Mouse (Mus musculus): ENCODE data around the gene Ankrd31.
A peak's percentile ranks its signal among the peaks of the same experiment; 100 is the strongest.
"Not testable (repeated sequence)": the region's sequence is repeated elsewhere in the genome, so short reads cannot be mapped to it uniquely, and the experiment has no call there.

Gene Ankrd31

DNA sequence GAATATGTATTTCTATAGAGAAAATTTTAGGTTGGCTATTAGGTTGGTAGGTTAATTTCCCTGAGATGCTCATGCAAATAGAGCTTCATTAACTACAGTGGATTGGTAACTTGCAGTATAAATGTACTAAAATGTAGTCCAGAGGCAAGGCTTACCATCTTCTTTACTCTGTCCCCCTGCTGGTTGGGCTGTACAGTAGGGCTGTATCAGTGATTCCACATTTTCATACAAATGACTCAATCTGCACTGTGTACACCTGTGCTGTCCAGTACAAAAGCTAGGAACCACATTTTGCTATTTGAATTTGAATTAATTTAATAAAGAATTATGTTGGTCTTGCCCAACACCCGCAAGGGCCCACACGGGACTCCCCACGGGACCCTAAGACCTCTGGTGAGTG, 111.1 kb downstream of the Ankrd31 start:
- DNase-seq = no peak

DNA sequence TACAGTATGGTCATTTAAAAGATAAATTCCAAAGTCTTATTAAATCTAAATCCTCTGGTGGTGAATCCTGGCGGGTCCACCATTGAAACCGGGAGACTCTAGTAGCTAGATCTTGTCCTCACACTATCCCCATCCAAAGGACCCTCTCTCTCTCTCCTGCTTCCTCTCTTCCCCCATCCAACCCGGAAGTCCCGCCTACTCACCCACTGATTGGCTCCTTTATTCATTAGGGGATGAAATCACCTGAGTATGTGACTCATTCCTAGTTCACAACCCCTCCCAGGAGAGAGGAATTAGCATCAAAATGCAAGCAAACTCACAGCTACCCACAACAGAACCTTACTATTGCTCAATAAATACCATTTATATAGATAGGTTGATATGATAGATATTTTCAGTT, 122.7 kb downstream of the Ankrd31 start:
- no peak for DNase-seq

DNA sequence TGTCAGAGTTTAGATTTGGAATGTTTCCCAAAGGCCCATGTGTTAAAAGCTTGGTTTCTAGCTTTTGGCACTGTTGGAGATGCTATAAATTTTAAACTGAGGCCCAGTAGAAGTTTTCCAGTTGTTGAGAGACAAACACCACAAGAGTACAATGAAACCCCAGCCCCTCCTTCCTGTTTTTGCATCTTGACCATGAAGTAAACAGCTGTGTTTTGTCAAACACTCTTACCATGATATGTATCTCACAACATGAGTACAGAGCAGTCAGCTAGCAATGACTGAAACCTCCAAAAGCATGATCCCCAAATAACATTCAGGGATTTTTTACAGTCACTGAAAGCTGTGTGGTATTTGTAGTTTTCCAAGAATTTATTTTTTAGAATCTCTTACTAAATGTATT, 126.0 kb downstream of the Ankrd31 start:
- DNase-seq = no peak

DNA sequence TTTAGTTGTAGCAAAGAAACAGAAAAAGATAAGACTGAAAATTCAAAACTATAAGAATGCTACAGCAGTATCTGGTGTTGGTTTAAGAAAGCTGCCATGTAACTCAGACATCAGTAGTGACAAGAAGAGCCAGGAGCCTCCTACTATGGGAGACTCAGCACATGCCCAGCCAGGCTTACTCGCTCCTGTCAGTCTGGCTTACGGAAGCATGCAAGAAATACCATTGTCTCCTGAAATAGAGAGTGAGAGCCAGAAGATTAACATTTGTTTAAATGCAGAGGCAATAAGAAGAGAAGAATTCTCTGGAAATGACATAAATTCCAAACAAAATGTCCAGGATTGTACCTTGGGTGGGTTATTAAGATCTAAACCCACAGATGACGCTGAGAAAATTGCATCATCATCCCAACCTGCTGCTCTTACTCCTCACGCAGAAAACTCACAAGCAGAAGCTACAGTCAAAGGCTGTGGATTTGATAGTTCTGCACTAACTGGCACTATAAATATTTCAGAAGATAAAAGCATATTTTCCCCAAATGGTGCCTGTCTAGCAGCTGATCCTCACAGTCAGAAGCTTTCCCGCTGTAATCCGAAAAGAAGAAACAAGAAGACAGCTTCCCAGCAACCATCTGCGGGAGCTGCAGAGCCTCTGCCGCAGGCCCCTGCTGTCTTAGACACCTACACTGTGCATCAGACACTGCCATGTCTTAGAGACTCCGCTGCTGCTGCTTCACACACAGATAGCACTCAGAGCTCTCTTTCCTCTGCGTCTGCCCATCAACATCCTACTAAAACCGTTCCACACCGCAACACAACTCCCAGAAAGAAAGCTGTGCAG, 130.4 kb downstream of the Ankrd31 start:
- DNase-seq = peak; percentile 27

DNA sequence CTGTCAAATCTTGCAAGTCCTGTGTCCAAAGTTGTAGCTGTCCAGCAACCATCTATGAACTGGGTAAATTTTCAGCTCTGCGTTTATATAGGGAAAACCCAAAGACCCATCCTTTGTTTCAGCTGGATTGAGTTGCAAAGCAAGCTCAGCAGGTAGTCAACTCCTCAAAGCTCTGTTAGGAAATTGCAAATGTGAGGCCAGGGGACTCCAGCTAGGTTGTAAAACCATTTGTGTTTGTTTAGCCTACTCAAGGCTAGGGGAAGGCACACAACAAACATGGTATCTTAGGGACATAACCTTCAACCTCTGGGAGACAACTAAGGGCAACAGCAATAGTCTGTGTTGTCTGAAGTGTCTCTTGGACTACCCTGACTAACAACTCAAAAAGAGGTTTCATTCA, 136.5 kb downstream of the Ankrd31 start:
- DNase-seq = no peak

DNA sequence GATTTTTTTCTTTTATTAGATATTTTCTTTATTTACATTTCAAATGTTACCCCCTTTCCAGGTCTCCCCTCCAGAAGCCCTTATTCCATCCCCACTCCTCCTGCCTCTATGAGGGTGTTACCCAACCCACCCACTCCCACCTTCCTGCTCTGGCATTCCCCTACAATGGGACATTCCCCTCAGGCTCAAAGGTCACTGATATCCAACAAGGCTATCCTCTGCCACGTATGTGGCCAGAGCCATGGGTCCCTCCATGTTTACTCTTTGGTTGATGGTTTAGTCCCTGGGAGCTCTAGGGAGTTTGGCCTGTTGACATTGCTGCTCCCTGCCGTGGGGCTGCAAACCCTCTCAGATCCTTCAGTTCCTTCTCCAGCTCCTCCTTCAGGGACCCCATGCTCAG, 141.9 kb downstream of the Ankrd31 start:
- no peak for DNase-seq

DNA sequence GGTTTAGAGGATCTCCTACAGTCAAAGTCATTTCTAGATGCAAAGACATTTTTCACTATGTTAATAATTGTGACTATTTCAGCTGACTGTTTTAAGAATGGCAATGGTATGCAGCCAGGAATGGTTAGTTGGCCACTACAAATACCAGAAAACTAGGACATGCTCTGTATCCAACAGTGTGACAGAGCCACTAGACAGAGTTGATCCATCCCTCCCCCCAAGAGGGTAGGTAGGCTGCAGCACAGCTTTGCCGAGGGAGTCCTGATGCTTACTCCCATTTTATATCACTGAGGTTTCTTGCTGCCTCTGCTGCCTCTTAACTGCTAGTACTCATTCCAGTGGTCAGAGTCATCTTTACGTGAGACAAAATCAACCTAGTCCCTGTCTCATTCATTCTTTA, 147.1 kb downstream of the Ankrd31 start:
- no peak for DNase-seq

DNA sequence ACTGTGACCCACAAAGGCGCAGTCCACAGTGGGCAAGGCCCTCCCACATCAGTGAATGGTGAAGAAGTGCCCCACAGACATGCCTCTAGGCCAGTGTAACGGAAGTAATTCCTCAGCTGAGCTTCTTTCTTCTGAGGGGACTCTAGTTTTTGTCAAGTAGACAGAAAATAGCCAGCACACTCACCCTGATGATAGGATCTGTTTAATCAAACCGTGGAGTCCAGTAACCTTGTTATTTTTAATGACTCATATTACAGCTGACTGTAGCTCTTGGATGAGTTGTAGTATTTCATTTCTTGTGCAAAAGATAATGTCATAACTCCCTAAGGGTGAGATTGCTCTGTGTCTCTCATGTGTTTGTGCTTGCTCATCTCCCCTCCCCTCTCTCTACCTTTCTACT, 158.6 kb downstream of the Ankrd31 start:
- DNase-seq = peak; percentile 79

DNA sequence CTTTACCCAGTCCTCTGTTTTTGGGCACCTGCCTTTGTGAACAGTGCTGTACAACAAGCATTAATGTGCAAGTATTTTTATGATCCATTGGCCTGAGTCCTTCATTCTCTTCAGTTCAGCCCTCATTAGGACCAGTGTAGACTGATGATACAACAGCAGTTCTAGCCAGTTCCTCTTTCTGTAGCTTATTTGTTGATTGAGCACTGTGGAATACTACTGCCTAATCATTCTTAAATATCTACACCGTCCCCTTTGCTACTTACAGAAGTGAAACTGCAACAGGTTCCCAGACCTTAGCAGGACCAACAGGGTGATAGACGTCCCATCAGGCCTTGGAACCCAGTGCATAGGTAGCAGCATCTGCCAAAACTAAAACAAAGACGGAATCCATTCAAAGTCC, 163.1 kb downstream of the Ankrd31 start:
- no peak for DNase-seq

DNA sequence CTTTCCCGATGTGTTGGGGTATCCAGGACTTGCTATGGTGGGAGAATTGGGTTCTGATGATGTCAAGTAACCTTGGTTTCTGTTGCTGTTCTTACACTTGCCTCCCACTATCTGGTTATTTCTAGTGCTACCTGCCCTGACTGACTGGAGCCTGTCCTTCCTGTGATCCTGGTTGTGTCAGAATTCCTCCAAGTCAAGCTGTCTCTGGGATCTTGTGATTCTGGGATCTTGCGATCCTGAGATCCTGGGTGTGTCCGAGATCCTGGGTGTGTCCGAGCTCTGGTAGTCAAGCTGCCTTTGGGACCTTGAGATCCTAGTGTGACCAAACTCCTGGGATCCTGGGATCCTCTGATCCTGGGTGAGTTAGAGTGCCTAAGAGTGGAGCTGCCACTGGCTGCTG, 175.1 kb downstream of the Ankrd31 start:
- not testable (repeated sequence) for DNase-seq

DNA sequence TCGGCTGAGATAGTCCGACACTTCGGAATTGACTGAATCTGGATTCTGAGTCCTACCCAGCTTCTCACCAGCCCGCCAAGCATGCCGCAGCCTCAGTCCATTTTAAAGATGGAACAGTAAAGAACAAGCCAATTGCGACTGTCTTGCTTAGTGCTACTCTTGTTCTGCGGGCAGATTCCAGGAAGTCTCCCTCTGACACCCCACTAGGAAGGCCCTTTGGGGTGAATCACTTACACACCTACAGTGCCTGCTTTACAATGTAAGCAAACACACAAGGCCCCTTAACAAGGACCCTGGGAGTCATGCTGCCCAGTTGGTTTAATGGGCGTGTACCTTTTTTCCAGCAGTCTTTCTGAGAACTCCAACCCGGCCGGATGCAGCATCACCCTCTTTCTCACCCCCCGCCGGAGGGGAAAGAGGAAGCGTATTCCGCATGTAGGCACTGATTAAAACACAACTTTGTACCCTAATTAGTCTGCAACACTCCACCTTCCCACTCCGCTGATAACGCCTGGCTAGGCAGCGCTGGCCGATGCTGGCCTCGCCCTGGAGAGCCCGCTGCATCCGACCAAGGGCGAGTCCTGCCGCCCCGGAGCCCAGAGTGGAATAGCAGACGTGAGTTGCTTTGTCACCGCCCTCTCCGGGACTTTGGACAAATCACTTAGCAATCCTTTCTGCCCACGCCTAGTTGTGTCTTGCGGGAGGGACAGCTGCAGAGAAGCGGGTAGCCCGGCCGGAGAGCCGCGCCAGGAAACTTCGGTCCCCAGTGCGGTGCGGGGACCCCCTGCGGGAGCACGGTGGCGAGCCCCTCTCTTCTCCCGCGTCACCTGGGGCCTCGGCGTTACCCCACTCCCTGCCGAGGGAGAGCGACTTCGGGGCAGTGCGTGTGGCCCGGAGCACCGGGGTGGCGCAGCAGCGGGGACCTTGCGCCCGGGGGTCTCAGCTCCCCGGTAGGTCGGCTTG, 176.2 kb downstream of the Ankrd31 start, which contains the start of gene Gcnt4:
Gene Gcnt4 (plus strand): TSS at position 691 of the 963 bp plus-strand sequence.
- peak; percentile 89 for DNase-seq

DNA sequence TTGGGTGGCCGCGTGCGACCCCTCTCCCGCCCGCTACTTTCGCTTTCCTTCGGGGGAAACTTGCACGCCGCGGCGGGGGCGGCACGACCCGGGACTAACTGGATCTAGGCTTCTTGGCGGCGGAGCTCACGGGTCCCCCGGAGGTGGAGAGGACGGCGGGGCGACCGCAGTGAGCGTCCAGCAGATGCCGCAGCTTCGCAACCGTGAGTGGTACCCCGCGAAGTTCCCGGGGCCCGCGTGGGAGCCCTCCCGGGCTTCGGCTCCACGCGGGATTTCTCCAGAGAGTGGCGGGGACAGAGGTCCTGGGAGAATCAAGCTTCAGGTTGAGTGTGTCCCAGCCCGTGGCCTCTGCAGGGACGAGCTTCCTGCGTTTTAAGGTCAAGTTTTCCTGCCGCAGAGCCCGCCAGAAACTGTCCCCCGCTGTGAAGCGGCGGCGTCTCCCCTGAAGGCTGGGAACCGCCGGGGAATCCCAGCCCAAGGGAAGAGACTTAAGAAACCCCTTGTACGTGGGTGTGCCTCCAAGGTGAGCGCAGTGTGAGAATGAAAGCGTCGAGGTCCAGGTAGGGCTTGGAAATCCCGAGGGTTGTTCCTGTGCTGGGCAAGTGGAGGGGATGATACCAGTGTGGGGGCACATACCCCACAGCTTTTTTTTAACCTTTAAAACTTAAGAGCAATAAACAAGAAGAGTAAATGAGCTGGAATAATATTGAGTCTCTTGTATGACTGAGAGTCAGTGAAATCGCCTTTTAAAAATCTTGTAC, 177.1 kb downstream of the Ankrd31 start:
- DNase-seq = peak; percentile 54

DNA sequence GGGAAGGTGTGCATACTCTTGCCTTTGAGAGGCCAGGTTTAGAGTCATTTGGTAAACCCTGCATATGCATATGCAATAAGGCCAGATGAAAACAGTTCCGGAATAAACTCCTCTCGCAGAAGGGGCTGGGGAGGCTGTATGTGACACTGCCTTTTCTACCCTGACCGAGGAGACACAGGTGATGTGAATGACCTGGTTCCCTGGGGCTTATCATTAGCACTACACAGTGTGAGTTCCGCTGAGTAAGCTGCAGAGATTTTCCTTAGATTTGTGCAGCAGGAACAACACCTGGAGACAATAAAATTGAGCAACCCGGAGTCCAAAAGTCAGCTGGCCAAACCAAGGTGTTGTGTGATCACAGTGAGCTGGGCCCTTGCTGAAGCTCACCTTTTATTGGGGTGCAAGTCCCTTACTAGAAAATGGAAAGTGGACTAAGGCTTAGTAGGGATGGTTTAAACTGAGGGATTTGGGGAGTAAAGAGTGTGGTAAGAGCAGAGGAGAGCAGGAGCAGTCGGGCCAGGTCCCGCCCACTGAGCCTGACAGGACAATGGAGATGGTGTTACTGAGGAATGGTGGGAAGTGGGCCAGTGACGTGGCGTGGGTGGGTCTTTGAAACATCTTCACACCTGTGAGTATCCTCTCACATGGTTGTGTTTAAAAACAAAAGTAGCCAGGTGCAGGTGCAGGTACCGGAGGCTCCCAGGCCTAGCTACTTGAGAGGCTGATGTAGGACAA, 178.1 kb downstream of the Ankrd31 start:
- DNase-seq = peak; percentile 48

DNA sequence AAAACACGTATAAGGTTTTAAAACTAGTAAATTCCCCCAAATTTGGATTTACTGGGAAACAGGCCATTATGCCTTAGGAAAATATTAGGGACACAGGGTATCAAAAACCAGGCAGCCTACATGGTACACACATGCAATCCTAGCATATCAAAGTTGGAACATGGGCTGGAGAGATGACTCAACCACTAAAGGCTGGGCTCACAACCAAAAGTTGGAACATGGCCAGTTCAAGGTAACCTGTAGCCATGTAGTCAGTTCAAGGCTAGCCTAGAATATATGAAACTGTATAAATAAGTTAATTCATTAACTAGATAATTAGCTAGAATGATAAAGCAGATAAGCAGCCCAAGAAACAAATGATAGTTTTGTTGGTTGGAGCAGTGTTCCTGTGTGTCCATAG, 179.7 kb downstream of the Ankrd31 start:
- DNase-seq = no peak

DNA sequence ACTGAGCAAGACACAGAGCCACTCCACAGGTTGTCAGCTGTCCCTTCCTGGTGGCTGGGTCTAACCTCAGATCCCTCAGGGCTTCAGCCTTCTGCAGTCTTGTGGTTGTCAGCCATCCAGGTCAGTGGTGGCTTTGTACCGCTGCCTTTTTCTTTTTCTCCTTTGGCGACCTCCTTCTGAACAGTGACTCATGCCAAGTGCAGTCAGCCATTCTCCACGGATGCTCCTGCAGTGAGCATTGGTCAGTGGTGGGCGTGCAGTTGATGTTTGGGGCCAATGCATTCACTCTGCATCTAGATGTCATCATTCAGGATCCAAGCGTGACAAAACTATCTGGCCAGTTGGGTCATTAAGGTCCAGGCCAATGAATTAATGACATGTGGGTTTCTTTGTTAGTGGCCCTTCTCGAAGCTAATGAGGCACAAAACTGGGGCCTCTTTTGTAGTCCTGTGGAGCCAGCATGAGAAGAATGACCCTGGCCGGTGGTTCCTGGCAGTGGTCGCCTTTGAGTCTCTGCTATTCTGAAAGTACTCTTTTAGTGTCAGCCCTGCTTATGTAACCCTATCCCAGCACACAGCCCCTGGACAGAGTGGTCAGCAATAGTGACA, 180.5 kb downstream of the Ankrd31 start:
- DNase-seq = peak; percentile 88

DNA sequence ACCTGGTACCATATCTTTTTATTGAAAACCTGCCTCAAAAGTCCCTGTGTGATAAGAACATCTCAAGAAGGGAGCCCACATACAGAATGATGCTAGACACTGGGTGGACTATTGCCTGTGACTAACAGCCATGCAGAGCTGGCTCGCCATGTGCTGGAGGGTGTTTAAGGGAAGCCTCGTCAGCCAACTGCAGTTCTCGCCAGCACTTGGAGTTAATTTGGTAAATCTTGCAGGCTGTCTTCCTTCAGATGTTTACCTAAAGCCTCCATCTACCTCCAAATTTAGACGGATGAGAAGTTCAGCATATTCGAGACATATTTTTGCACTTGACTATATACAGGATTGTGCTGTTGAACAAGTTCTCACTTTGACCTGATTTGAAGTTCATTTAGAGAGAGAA, 184.7 kb downstream of the Ankrd31 start:
- no peak for DNase-seq

DNA sequence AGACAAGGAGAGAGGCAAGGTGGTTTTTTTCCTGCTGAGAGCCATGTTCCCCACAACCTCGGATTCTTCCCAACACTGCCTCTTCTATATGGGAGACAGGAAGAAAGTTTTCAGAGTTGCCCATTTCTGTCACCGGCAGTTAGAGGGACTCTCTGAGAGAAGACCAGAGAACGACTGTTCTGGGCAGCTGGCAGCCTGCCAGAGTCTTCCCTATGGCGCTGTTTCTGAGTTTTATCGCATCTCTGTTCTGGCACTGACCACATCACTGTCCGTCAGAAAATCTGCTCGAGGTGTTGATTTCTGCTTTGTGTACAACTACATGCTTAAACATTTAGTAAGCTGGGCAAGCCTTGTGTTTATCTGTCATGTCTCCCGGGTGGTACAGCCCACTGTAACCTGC, 185.3 kb downstream of the Ankrd31 start:
- peak; percentile 49 for DNase-seq

DNA sequence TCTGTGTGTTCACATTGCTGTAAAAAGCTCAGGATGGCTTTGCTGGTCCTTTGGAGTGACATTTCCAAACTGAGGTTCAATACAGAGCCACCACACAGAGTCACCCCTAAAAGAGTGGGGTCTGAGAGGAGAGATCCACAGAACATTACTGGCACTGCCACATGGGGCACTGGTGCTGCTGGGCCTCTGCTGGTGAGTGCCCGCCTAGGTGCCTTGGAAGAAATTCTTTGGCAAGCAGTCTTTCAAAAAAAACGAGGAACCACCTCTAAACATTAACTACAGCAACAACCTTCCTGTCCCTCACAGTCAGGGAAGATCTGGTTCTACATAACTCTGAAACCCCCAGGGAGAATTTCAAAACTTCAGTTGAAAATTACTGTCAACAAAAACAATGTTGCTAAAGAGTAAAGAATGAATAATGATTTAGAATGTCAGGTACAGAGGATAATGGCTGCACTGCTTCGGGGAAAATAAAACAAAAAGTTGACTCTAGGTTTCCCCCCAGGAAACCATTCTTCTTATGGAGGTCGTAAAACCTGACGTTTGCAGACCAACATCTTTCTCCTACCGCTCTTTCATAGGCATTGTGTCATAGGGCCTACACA, 188.2 kb downstream of the Ankrd31 start:
- no peak for DNase-seq

DNA sequence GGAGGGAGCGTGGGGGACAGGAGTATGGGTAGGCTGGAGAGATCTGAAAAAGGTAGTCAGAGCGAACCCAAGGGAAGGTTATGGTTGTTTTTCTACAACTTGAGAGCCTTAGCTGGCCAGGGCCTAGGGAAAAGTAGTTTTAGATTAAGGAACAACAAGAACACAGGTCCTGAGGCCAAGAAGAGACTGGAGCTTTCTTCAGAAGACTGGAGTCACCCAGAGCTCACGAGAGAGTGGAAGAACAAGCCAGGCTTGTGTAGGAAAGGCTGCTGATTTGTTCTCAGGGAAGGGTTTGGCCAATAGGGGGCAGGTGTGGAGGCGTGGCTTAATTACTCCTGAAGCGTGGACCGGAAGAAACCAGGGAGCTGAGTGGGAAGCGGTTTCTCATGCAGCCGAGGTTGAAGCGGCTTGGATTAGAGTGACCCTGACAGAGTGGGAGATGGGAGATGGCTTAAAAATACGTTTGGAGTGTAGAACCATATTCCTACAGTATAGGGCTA, 189.0 kb downstream of the Ankrd31 start:
- DNase-seq = peak; percentile 24

DNA sequence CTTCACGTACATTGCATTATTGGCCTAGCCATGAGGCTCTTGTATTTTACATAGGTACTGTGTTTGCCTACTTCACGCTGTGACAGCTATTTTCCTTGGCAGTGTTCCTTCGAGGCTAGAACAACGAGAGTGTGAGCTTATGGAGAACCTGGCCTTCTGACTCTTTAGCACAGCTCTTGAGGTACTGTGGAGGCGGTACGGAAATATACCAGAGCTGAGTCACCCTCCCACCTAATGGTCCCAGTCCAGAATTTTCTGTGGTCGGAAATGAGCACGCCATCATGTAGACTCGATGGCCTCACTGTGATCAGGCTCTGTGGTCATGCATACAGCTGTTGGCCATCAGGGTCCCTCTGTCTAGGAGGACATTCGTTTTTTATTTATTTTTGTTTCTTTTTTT, 191.6 kb downstream of the Ankrd31 start:
- no peak for DNase-seq

DNA sequence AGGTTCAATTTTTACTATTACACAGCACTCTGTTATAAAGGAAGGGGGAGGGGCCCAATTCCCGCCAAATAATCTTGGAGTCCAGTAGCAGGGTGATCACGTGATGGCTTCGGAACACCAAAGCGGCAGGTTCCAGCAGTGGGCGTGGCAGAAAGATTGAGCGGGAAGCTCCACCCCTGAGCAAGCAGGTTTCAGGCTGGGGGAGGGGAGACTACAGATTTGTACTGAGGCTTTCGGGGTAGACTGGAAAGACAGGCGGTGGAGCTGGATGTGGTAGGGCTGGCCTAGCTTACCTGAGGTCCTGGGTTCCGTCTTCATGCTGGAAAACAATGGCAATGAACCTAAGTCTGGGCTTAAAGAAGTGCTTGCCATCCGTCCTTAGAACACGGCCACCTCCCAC, 193.4 kb downstream of the Ankrd31 start:
- DNase-seq = not testable (repeated sequence)
